Mouse (Mus musculus) ES-Bruce4 (cell line): Measurements from ENCODE around the gene Mfap2.

Experiments
- CTCF ChIP-seq: IDR thresholded peaks from one replicate; pipeline ENCODE4 v1.8.1; 2011; ENCODE audit warnings: low read depth, low read length
- EP300 ChIP-seq: IDR thresholded peaks from 2 replicates; pipeline ENCODE4 v1.6.1; 2011; ENCODE audit warnings: low read depth, low read length; ENCODE audit not compliant: insufficient read depth

DNA sequence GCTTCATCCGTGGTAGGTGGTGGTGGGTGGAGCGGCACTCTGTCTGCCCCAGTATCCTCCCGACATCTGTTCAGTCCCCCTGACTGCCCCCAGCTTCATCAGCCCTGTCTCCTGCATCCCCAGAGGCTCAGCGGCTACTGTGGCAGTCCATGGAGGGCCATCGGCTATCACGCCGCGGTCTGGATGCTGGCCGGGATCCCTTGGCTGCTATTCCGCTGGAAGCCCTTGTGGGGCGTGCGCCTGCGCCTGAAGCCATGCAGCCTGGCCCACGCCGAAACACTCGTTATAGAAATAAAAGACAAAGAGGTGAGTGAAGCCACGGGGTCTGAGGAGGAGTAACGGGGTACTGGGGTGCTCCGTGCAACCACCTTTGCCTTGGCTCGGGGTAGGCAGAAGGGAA lies 18.0 kb upstream of the Mfap2 start:
- no peak for TF ChIP-seq EP300
- TF ChIP-seq CTCF = no peak
